Mouse (Mus musculus) kidney, embryonic 14.5 days (tissue): Measurements from ENCODE around the gene Cdca5. TPM values are rescaled to one million over a fixed set of nuclear protein-coding genes. Genes with fewer than 3 reads are reported as not detected.
A peak's percentile ranks its signal among the peaks of the same experiment; 100 is the strongest.

Experiments
- ATAC-seq: fragments of 200-750 bp; cut with Nextera tagmentation; 2 replicates; pipeline ENCODE4 v1.8.0; 2017; ENCODE audit warnings: moderate number of reproducible peaks, mild to moderate bottlenecking, moderate TSS enrichment, moderate library complexity; ENCODE audit not compliant: low FRiP score, low TSS enrichment
- H3K27ac ChIP-seq: fragments of 300-500 bp; sonication (generic); 2 replicates; pipeline ENCODE4 v1.5.1; 2014; ENCODE audit warnings: low read depth, mild to moderate bottlenecking, low read length, moderate library complexity, mixed read lengths
- H3K27me3 ChIP-seq: fragments of 300-500 bp; sonication (generic); 2 replicates; pipeline ENCODE4 v1.6.1; 2014; ENCODE audit warnings: mild to moderate bottlenecking, low read length; ENCODE audit not compliant: control insufficient read depth, insufficient read depth
- H3K36me3 ChIP-seq: fragments of 300-500 bp; sonication (generic); 2 replicates; pipeline ENCODE4 v1.6.1; 2014; ENCODE audit warnings: low read length, mixed read lengths; ENCODE audit not compliant: control insufficient read depth, insufficient read depth
- H3K4me1 ChIP-seq: fragments of 300-500 bp; sonication (generic); 2 replicates; pipeline ENCODE4 v1.6.1; 2014; ENCODE audit warnings: low read length, mixed read lengths; ENCODE audit not compliant: control insufficient read depth, insufficient read depth
- H3K4me2 ChIP-seq: fragments of 300-500 bp; sonication (generic); replicated peaks from 2 replicates; pipeline ENCODE4 v1.6.1; 2014; ENCODE audit warnings: low read depth, mild to moderate bottlenecking, low read length
- H3K4me3 ChIP-seq: fragments of 300-500 bp; sonication (generic); 2 replicates; pipeline ENCODE4 v1.5.1; 2014; ENCODE audit warnings: mild to moderate bottlenecking, low read length
- H3K9ac ChIP-seq: fragments of 300-500 bp; sonication (generic); 2 replicates; pipeline ENCODE4 v1.6.1; 2014; ENCODE audit warnings: low read depth, mild to moderate bottlenecking, low read length, moderate library complexity
- H3K9me3 ChIP-seq: fragments of 300-500 bp; sonication (generic); 2 replicates; pipeline ENCODE4 v1.6.1; 2016; ENCODE audit warnings: low read length; ENCODE audit not compliant: control insufficient read depth
- WGBS: fragments of 180-500 bp; shearing (Covaris S2); extraction: QIAGEN DNeasy Blood & Tissue Kit; methylation state at CpG from one replicate; pipeline ENCODE4 v1.1.7; 2014; 5-methylcytosine and 5-hydroxymethylcytosine counted together
- microRNA-seq: library from miRNA; unstranded; fragments of <30 nt; microRNA quantifications from one replicate; pipeline ENCODE4, GENCODE M21; 2016
- polyA plus RNA-seq: library from polyadenylated mRNA; unstranded; fragments of >200 nt; fragmentation: Nextera tagmentation; extraction: Ambion mirVana; gene quantifications from 2 replicates; pipeline ENCODE4 v1.2.1, GENCODE M21; 2014

The Cdca5 gene
- polyA plus RNA-seq, 1 experiment from 2014 or later = 53.5 TPM

DNA sequence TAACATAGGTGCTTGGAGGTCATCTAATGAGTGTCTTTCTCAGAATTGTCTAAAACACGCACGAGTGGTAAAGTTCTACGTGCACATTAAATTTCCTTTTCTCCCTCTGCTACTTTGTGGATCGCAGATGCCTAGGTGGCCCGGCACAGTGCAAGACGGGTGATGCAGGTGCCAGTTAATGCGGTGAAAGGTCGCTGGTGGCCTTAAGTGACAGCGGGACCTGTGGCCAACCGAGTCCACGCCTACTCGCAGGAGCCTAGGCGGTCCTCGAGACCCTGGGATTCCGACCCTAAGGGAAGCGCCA is 55.5 kb downstream of the Cdca5 start:
- peak overlapping the region; percentile 75 for H3K9ac ChIP-seq
- H3K4me1 ChIP-seq = 0 out of 2 replicates have a peak, but pooled peaks cover 5% of the 10 kb centered on the region
- H3K4me3 ChIP-seq = peak overlapping the region; percentile 63
- H3K4me2 ChIP-seq = peak overlapping the region; percentile 84
- whole genome bisulfite sequencing = 6% methylated on average over 16 of the region's 16 CpGs
- no peak for ATAC-seq
- peaks cover 9% of the 10 kb centered on the region; the same call in 1 of the 2 replicates for H3K36me3 ChIP-seq
- no peaks in the 10 kb centered on the region for H3K9me3 ChIP-seq
- H3K27me3 ChIP-seq = no peaks in the 10 kb centered on the region
- peak overlapping the region; percentile 93 for H3K27ac ChIP-seq

DNA sequence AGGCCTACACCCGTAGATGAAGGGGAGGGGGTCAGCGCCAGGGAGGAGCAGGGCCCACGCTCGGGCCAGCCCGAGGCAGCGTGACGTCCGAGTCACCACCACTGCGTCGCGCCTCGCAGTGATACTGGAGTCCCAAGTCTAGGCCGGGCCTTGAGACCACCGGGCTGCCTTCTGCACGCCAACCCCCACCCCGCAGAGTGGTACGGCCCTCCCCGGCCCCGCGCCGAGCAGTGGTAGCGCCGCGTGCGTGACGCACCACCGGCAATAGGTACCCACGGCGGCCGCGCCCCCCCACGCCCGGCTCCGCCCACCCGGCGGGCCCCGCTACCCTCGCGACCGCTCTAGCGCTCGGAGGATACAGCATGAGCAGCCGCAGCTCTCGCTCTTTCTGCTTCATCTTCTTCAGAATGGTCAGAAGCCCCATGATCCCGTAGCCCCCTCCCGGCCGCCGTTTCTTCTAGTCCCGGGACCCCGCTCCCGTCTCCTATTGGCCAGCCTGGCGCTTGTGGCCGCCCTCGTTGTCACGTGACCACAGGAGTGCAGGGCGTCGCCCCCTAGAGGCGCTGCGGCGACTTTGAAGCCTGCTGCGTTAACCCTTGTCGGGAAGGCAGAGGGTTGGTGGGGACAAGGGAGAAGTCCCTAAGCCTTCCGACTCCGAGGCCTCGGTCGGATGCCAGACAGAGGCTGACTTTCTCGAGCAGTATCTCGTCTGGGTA is 56.1 kb downstream of the Cdca5 start, which contains the start of gene Batf2:
Batf2 (plus strand) TSS at position 306 of the 716 bp plus-strand sequence.
- H3K36me3 ChIP-seq = peaks cover 4% of the 10 kb centered on the region; the same call in 1 of the 2 replicates
- H3K4me2 ChIP-seq = peak within 1 kb of the TSS; percentile 84
- ATAC-seq = peak; percentile 95
- H3K4me3 ChIP-seq = peak within 1 kb of the TSS; percentile 63
- whole genome bisulfite sequencing = under 1% methylated on average over 67 of the region's 68 CpGs
- H3K9me3 ChIP-seq = no peaks in the 10 kb centered on the region
- H3K27me3 ChIP-seq = no peaks in the 10 kb centered on the region
- 0 out of 2 replicates have a peak, but pooled peaks cover 5% of the 10 kb centered on the region for H3K4me1 ChIP-seq
- H3K27ac ChIP-seq = peak within 1 kb of the TSS; percentile 93
- H3K9ac ChIP-seq = peak within 1 kb of the TSS; percentile 75

- H3K9me3 ChIP-seq = no peaks in the 10 kb centered on the region
- H3K27me3 ChIP-seq = no peaks in the 10 kb centered on the region
- 0 out of 2 replicates have a peak, but pooled peaks cover 5% of the 10 kb centered on the region for H3K4me1 ChIP-seq
- peak within 1 kb of the TSS; percentile 75 for H3K9ac ChIP-seq
- H3K36me3 ChIP-seq = peaks cover 4% of the 10 kb centered on the region; the same call in 1 of the 2 replicates
- peak within 1 kb of the TSS; percentile 93 for H3K27ac ChIP-seq
- ATAC-seq = peak; percentile 80
- peak within 1 kb of the TSS; percentile 63 for H3K4me3 ChIP-seq
- H3K4me2 ChIP-seq = peak within 1 kb of the TSS; percentile 84
- WGBS = 0% methylated on average over 15 of the region's 15 CpGs
Measured at GRCm38 (mm10) chr19:6141394-6141749, 56.6 kb downstream of the Cdca5 start, which contains the start of gene Arl2. TSS of gene Arl2 (minus strand) at chr19:6141548.

Small RNA genes within 50 kb of the gene (microRNA-seq; reads per million reads assigned to microRNA genes)
- gene Mir6988 = 2.7 reads per million, percentile 10 among the genes with 10 or more reads in this experiment

Other genes with a start within 250 kb of the Cdca5 start
- gene Frmd8, start 209.7 kb upstream of the Cdca5 start, polyA plus RNA-seq = 17.4 and 26.5 TPM in 2 replicates
- 3.3 and 3.5 TPM in 2 replicates for gene Slc25a45, start 207.2 kb upstream of the Cdca5 start, polyA plus RNA-seq
- gene Tigd3, start 190.8 kb upstream of the Cdca5 start, polyA plus RNA-seq = 2.9 and 4.0 TPM in 2 replicates
- 132 and 167 TPM in 2 replicates for gene Dpf2, start 172.0 kb upstream of the Cdca5 start, polyA plus RNA-seq
- 10.5 and 10.8 TPM in 2 replicates for gene Cdc42ep2, start 160.2 kb upstream of the Cdca5 start, polyA plus RNA-seq
- 74.2 and 95.3 TPM in 2 replicates for gene Pola2, start 120.8 kb upstream of the Cdca5 start, polyA plus RNA-seq
- not detected in 2 replicates for gene Slc22a20, start 98.8 kb upstream of the Cdca5 start, polyA plus RNA-seq
- 6.3 and 8.6 TPM in 2 replicates for gene Capn1, start 69.1 kb upstream of the Cdca5 start, polyA plus RNA-seq
- gene Syvn1, start 38.4 kb upstream of the Cdca5 start, polyA plus RNA-seq = 23.5 and 32.8 TPM in 2 replicates
- 77.3 and 89.5 TPM in 2 replicates for gene Mrpl49, start 27.2 kb upstream of the Cdca5 start, polyA plus RNA-seq
- 839 and 1,033 TPM in 2 replicates for gene Fau, start 27.1 kb upstream of the Cdca5 start, polyA plus RNA-seq
- 38.6 and 44.4 TPM in 2 replicates for gene Znhit2, start 23.8 kb upstream of the Cdca5 start, polyA plus RNA-seq
- 22.1 and 24.6 TPM in 2 replicates for gene Tm7sf2, start 16.6 kb upstream of the Cdca5 start, polyA plus RNA-seq
- 60.8 and 75.0 TPM in 2 replicates for gene Vps51, start 7.8 kb upstream of the Cdca5 start, polyA plus RNA-seq
- gene Tmem262, start 5.0 kb upstream of the Cdca5 start, polyA plus RNA-seq = not detected in 2 replicates
- gene Gm28374, start 2.7 kb upstream of the Cdca5 start, polyA plus RNA-seq = 1.1 and 1.5 TPM in 2 replicates
- 81.0 and 82.3 TPM in 2 replicates for gene Zfpl1, start within 50 bp of the Cdca5 start, polyA plus RNA-seq
- 0.47 and 1.7 TPM in 2 replicates for gene AC131692.1, start 9.4 kb downstream of the Cdca5 start, polyA plus RNA-seq
- gene Naaladl1, start 20.8 kb downstream of the Cdca5 start, polyA plus RNA-seq = 0.44 and 0.60 TPM in 2 replicates
- gene Sac3d1, start 33.7 kb downstream of the Cdca5 start, polyA plus RNA-seq = 56.1 and 64.4 TPM in 2 replicates
- gene Snx15, start 43.3 kb downstream of the Cdca5 start, polyA plus RNA-seq = 29.6 and 37.0 TPM in 2 replicates
- 0.15 TPM in 1 of 2 replicates, not detected in the other for gene Batf2, start 56.0 kb downstream of the Cdca5 start, polyA plus RNA-seq
- gene Arl2, start 56.6 kb downstream of the Cdca5 start, polyA plus RNA-seq = 82.6 and 98.8 TPM in 2 replicates
- gene Majin, start 99.4 kb downstream of the Cdca5 start, polyA plus RNA-seq = not detected in 2 replicates
- gene Gpha2, start 141.4 kb downstream of the Cdca5 start, polyA plus RNA-seq = 0.93 TPM in 1 of 2 replicates, not detected in the other
- 16.4 and 19.7 TPM in 2 replicates for gene Ppp2r5b, start 150.9 kb downstream of the Cdca5 start, polyA plus RNA-seq
- gene Atg2a, start 156.7 kb downstream of the Cdca5 start, polyA plus RNA-seq = 7.2 and 12.4 TPM in 2 replicates
- gene Ehd1, start 191.7 kb downstream of the Cdca5 start, polyA plus RNA-seq = 38.3 and 46.0 TPM in 2 replicates
- 0.89 and 2.0 TPM in 2 replicates for gene Cdc42bpg, start 221.5 kb downstream of the Cdca5 start, polyA plus RNA-seq
- 46.1 and 49.1 TPM in 2 replicates for gene Men1, start 250.0 kb downstream of the Cdca5 start, polyA plus RNA-seq